Mouse (Mus musculus): Measurements from ENCODE around the gene Rnf44.

DNA sequence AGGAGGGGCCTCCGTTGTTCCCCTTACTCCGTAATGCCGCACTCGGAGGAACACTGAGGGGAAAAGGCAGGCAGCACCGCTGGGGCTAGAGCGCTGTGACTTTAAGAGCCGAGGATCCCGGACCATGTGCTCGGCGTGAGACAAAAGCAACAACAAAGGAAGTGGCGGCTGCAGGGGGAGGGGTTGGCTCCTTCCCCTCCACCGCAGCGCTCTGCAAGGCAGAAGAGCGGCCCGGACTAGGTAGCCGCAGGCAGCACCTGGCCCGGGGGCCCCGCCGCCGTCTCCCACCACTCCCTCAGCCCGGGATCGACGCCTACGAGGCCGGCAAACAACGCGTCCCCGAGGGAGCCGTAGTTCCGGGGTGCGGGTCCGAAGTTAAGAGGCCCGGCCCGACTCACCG, 6.6 kb downstream of the Rnf44 start:
- TF ChIP-seq MAFK (IDR thresholded peaks at IDR 0.05; ENCODE audit: insufficient read depth, low read depth, low read length) = no peak
- TF ChIP-seq ZC3H11A (IDR thresholded peaks at IDR 0.05; ENCODE audit: borderline replicate concordance, low read depth, low read length) = no peak
- TF ChIP-seq CHD2 (IDR thresholded peaks at IDR 0.05; ENCODE audit: low read depth, low read length) = no peak
- TF ChIP-seq HCFC1 (IDR thresholded peaks at IDR 0.05; ENCODE audit: borderline replicate concordance, insufficient read depth, low read length) = 0 out of 2 replicates have a peak, but pooled peaks have one; percentile 20
- no peak for TF ChIP-seq ZNF384 (IDR thresholded peaks at IDR 0.05; ENCODE audit: low read depth, low read length)

Data from ES-E14 (cell line).